Mouse (Mus musculus): ENCODE measurements around the gene Pagr1a. TPM values are rescaled to one million over a fixed set of nuclear protein-coding genes. Genes with fewer than 3 reads are reported as not detected.

The Pagr1a gene
- total RNA-seq, 4 experiments from 2014 or later = 7.5 to 36.1 (median 14.3) TPM

- DNase-seq = no peak
Measured at GRCm38 (mm10) chr7:126999568-126999967, 17.6 kb downstream of the Pagr1a start.

- no peak for DNase-seq
Measured at GRCm38 (mm10) chr7:126996449-126996848, 20.7 kb downstream of the Pagr1a start.

- DNase-seq = no peak
Measured at GRCm38 (mm10) chr7:126988816-126989215, 28.3 kb downstream of the Pagr1a start.

GRCm38 (mm10) chr7:126986319-126986718 lies 30.8 kb downstream of the Pagr1a start:
- no peak for DNase-seq

- no peak for DNase-seq
Measured at GRCm38 (mm10) chr7:126984667-126985444, 32.3 kb downstream of the Pagr1a start.

DNA sequence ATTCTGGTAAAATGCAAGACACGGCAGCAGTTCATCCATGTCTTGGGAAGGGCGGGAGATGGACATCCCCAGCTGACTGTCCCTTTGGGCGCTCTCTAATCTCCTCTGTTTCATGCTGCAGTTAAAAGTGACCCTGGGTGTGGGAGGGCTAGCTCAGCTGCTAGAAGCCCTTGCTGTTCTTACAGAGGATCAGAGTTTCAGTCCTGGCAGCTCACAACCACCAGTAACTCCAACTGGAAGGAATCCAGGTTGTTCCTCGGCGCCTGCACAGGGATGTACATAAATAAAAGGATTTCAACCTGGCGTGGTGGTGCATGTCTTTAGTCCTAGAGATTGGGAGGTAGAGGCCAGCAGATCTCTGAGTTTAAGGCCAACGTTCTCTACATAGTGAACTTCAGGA lies 34.0 kb downstream of the Pagr1a start:
- no peak for DNase-seq

DNA sequence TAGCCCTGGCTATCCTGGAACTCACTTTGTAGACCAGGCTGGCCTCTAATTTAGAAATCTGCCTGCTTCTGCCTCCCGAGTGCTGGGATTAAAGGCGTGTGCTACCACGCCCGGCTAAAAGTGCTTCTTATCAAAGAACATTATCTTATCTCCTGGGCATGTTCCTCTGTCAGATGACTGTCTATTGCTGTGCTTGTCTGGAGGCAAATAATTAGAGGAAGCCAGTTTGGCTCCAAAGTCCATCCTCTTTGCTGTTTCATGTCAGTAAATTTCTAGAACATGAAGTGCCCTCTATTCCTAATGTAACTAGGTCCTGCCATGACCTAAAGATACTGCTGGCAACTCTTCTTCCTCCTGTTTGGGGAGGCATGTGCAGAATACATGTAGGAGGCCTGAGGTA lies 35.1 kb downstream of the Pagr1a start:
- DNase-seq = no peak

GRCm38 (mm10) chr7:126981601-126982000 lies 35.6 kb downstream of the Pagr1a start:
- no peak for DNase-seq

- no peak for DNase-seq
Measured at GRCm38 (mm10) chr7:126978841-126979240, 38.3 kb downstream of the Pagr1a start.

GRCm38 (mm10) chr7:126976878-126977459 lies 40.2 kb downstream of the Pagr1a start:
- no peak for DNase-seq

DNA sequence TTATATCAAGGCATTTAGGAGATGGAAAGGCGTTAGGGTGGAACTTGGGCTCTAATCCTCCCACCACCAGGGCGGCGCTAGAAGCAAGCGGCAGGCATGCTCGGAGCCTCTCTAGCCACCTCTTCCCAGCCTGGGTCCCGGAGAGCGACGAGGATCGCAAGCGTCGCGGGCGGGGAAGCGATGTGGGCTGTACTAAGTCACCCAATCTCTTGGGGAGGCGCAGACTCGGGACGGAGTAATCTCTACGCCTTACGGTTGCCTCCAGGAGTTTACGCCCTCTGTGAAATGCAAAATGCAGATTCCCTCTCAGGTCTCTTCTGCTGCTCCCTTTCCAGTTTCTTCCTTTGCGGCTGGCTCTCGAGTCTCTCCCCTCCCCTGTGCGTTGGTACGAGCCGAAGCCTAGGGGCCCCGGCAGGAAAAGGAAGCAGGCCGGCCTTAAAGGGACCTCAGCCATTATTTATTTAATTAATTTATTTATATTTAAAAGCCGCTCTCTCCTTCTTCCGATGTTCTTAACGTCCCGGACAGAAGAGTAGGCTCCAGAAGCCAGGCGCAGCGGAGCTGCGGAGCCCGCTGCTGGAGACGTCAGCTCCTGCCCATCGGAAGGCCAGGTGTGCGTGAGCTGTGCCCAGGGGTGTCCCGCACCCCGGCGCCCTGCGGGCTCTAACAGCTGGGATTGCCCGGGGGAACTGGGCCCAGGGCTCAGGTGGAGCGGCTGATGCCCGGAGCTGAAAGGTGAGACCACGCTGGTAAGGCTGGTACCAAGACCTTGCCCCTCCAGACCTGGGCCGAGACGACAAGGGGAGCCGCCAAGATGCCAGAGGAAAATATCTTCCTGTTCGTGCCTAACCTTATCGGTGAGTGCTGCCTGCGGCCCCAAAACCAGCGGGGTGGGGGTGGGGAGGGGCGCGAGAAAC lies 40.9 kb downstream of the Pagr1a start, which contains the start of gene Cdiptos:
Gene Cdiptos (minus strand): TSS at position 149 of the 917 bp plus-strand sequence.
- DNase-seq = peak; percentile 93

GRCm38 (mm10) chr7:126975893-126975949 lies 41.4 kb downstream of the Pagr1a start, which contains the start of gene Cdipt:
Gene Cdipt, plus strand, starts transcription at chr7:126975914.
- DNase-seq = no peak

DNA sequence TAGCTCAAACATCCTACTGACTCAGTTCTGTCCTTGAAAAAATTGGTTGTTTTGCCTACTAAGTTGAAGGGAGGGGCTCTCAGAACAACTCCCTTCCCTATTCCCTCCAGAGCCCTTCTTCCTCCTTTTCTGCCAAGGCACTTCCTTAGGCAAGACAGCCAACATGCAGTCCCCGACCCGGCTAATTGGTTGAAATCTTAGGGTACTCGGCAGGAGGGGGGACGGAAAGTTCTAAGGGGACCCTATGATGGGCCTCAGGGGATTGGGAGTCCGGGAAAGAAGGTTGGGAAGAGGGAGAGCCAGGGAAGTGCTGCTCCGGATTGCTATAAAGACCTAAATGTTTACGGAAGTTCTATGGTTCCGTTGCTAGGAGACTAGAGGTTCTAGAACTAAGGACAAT lies 41.7 kb downstream of the Pagr1a start:
- DNase-seq = no peak

GRCm38 (mm10) chr7:126967361-126967760 lies 49.8 kb downstream of the Pagr1a start:
- DNase-seq = peak; percentile 60

GRCm38 (mm10) chr7:126965568-126965967 lies 51.6 kb downstream of the Pagr1a start:
- DNase-seq = no peak

Small RNA genes within 50 kb of the gene (microRNA-seq; reads per million reads assigned to microRNA genes)
- gene Gm44343 = 0 reads per million in 2 experiments

Other genes starting within 250 kb of the Pagr1a start
- gene Ypel3, start 240.4 kb downstream of the Pagr1a start, total RNA-seq (2022) = 100 to 1,000 TPM; 114 to 148 (median 125) TPM
- gene Tbx6, start 235.9 kb downstream of the Pagr1a start, total RNA-seq (2022) = under 1 TPM in 3 of 4 experiments, not detected in 1; 0.35 to 0.74 (median 0.56) TPM
- 100 to 1,000 TPM in 1 of 4 experiments, 10 to 100 TPM in 3; 85.9 to 100 (median 94.9) TPM for gene Ppp4c, start 224.9 kb downstream of the Pagr1a start, total RNA-seq (2022)
- gene Fam57b, start 219.7 kb downstream of the Pagr1a start, total RNA-seq (2022) = 10 to 100 TPM in 3 of 4 experiments, 1 to 10 TPM in 1; 9.4 to 16.7 (median 13.8) TPM
- gene 4930451I11Rik, start 185.7 kb downstream of the Pagr1a start, total RNA-seq (2022) = not detected
- gene Doc2a, start 169.9 kb downstream of the Pagr1a start, total RNA-seq (2022) = 1 to 10 TPM in 2 of 4 experiments, under 1 TPM in 2; 0.15 to 1.4 (median 1.1) TPM
- 10 to 100 TPM in 3 of 4 experiments, 1 to 10 TPM in 1; 8.7 to 21.8 (median 15.2) TPM for gene Hirip3, start 155.4 kb downstream of the Pagr1a start, total RNA-seq (2022)
- gene Ino80e, start 155.0 kb downstream of the Pagr1a start, total RNA-seq (2022) = 10 to 100 TPM; 42.7 to 56.2 (median 48.0) TPM
- gene Taok2, start 132.6 kb downstream of the Pagr1a start, total RNA-seq (2022) = 100 to 1,000 TPM in 2 of 4 experiments, 10 to 100 TPM in 2; 68.1 to 117 (median 94.5) TPM
- 10 to 100 TPM; 29.4 to 48.6 (median 37.2) TPM for gene Tmem219, start 94.4 kb downstream of the Pagr1a start, total RNA-seq (2022)
- 10 to 100 TPM; 20.9 to 35.2 (median 33.6) TPM for gene Kctd13, start 88.5 kb downstream of the Pagr1a start, total RNA-seq (2022)
- gene Asphd1, start 67.8 kb downstream of the Pagr1a start, total RNA-seq (2022) = 1 to 10 TPM; 1.7 to 5.0 (median 3.7) TPM
- gene Sez6l2, start 66.8 kb downstream of the Pagr1a start, total RNA-seq (2022) = 100 to 1,000 TPM in 3 of 4 experiments, 10 to 100 TPM in 1; 94.1 to 133 (median 117) TPM
- gene Cdipt, start 41.4 kb downstream of the Pagr1a start, total RNA-seq (2022) = 100 to 1,000 TPM in 3 of 4 experiments, 10 to 100 TPM in 1; 99.2 to 107 (median 103) TPM
- 1 to 10 TPM in 1 of 4 experiments, under 1 TPM in 3; 0.46 to 1.8 (median 0.71) TPM for gene Cdiptos, start 41.3 kb downstream of the Pagr1a start, total RNA-seq (2022)
- gene Mvp, start 2.7 kb downstream of the Pagr1a start, total RNA-seq (2022) = 100 to 1,000 TPM; 117 to 186 (median 125) TPM
- gene Pagr1b, start 868 bp downstream of the Pagr1a start, total RNA-seq (2022) = 1 to 10 TPM in 1 of 4 experiments, not detected in 3; 1.5 TPM
- 10 to 100 TPM in 3 of 4 experiments, 1 to 10 TPM in 1; 5.5 to 40.3 (median 28.9) TPM for gene Gm42742, start 3.7 kb upstream of the Pagr1a start, total RNA-seq (2022)
- 1 to 10 TPM; 2.4 to 8.7 (median 6.4) TPM for gene Prrt2, start 3.9 kb upstream of the Pagr1a start, total RNA-seq (2022)
- 100 to 1,000 TPM in 3 of 4 experiments, 10 to 100 TPM in 1; 99.9 to 123 (median 111) TPM for gene Maz, start 9.7 kb upstream of the Pagr1a start, total RNA-seq (2022)
- gene Kif22, start 25.1 kb upstream of the Pagr1a start, total RNA-seq (2022) = 1 to 10 TPM; 1.5 to 3.6 (median 1.8) TPM
- gene Zg16, start 70.0 kb upstream of the Pagr1a start, total RNA-seq (2022) = not detected
- 1 to 10 TPM; 1.4 to 1.8 (median 1.5) TPM for gene AI467606, start 74.0 kb upstream of the Pagr1a start, total RNA-seq (2022)
- under 1 TPM; 0.12 to 0.83 (median 0.31) TPM for gene Qprt, start 104.9 kb upstream of the Pagr1a start, total RNA-seq (2022)
- 1 to 10 TPM; 1.2 to 2.0 (median 1.7) TPM for gene Spn, start 120.5 kb upstream of the Pagr1a start, total RNA-seq (2022)
- gene Cd2bp2, start 178.7 kb upstream of the Pagr1a start, total RNA-seq (2022) = 10 to 100 TPM; 61.9 to 89.2 (median 70.0) TPM
- gene Tbc1d10b, start 191.1 kb upstream of the Pagr1a start, total RNA-seq (2022) = 10 to 100 TPM; 47.9 to 63.7 (median 57.0) TPM
- gene Mylpf, start 191.5 kb upstream of the Pagr1a start, total RNA-seq (2022) = 1 to 10 TPM; 2.8 to 6.2 (median 3.7) TPM
- 10 to 100 TPM; 11.6 to 19.5 (median 15.0) TPM for gene Zfp553, start 215.7 kb upstream of the Pagr1a start, total RNA-seq (2022)
- 10 to 100 TPM in 2 of 4 experiments, 1 to 10 TPM in 2; 9.1 to 11.2 (median 10.3) TPM for gene Sept1, start 215.8 kb upstream of the Pagr1a start, total RNA-seq (2022)
- 10 to 100 TPM; 32.9 to 46.1 (median 39.7) TPM for gene Zfp771, start 226.9 kb upstream of the Pagr1a start, total RNA-seq (2022)
- 10 to 100 TPM; 28.2 to 36.5 (median 31.6) TPM for gene Dctpp1, start 243.4 kb upstream of the Pagr1a start, total RNA-seq (2022)

All from adrenal gland, adult 8-10 months (tissue).